Mouse (Mus musculus) thymus, postnatal 25 days (tissue): Measurements from ENCODE around the gene Fbrs.
"Not testable (repeated sequence)": the region's sequence is repeated elsewhere in the genome, so short reads cannot be mapped to it uniquely, and the experiment has no call there.

Source experiments
- DNase-seq: peaks from one replicate; pipeline ENCODE4 v3.0.0; 2022

Gene Fbrs

DNA sequence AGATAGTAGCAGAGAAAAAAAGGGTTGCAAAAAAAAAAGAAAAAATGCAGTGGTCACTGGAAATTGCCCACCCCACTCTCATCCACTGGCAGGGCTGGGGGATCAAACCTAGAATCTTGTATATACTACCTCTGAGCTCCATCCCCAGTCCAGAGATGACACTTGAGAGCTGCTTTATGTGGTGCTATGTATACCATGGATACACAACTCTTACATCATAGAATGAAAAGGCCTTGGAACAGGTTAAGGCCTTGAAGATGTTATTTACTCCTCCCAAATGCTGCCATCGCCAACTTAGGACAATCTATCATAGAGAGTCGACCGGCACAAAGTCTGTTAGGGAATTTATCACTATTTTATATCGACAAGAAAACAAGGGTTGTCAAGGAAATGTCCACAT is 2.1 kb upstream of the Fbrs start:
- no peak for DNase-seq

DNA sequence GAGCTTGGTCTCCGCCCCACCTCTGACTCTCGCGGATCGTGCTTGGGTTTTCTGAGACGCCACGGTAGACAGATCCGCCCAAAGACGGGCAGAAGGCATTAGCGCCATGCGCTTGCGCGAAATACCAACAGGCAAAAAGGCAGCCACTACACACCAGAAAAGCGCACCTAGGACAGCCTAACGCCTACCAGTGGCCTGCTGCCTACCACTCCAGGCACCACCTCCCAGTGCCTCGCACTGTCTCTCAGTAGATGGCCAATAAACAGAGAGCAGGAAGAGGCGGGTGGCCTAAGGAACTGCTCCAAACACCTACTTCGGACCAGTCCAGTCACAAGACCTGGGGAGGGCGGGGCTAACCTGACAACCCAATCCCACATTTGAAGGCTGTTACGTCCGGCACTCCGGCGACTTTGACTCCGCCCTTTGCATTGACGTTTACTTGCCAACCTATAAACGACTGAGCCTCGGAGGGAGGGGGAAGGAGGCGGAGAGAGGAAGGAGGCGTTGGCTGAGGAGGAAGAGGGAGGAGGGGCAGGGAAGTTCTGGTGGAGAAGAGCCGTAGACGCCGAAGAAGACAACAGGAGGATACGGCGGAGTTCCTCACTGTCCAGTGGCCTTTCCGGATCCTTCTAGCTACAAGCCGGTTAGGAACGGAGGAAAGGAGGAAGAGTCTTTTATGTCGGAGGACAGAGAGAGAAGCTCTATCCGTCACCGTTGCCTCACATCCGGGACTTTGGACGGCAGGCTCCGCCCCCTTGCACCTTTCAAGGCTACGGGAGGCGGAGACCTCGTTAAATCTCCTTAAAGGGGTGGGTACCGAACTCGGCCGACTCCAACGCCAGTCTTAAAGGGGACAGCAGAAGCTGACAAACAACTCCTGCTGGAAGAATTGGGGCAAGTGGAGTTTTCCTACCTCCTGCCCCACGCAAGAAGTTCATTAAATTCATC is 1.0 kb upstream of the Fbrs start:
- DNase-seq: peak; percentile 99

DNA sequence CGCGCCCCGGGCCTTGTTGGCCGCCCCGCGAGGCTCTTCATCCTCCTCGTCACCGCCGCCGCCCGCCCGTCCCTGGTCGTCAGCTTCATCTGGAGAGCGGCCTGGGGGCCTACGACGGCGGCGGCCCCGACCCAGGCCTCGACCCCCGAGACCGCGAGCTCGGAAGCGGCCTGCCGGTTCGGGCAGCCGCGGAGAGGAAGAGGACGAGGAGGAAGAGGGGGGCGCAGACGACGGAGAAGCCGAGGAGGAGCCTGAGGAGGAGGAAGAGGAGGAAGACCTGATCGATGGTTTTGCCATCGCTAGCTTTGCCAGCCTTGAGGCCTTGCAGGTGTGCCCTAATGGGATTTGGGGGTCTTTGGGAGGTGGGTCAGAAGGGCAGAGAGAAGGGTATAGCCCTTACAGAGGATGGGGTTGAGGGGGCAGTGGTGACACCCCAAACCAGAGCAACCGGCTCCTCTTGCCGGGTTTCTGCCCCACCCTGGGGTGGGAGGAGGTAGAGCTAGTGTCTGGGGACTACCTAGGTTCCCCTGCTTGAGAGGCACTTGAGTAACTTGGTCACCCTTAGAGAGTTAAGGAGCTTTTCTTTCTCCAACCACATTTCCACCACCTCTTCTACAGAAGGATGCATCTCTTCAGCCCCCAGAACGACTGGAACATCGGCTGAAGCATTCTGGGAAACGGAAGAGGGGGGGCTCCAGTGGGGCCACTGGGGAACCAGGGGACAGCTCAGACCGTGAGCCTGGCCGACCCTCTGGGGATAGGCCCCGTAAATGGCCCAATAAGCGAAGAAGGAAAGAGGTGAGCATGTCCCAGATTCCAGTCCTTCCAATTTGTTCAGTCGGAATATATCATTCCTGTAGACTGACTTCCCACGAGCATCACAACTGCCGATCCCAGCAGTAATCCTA is 573 bp downstream of the Fbrs start:
- DNase-seq: peak; percentile 58

DNA sequence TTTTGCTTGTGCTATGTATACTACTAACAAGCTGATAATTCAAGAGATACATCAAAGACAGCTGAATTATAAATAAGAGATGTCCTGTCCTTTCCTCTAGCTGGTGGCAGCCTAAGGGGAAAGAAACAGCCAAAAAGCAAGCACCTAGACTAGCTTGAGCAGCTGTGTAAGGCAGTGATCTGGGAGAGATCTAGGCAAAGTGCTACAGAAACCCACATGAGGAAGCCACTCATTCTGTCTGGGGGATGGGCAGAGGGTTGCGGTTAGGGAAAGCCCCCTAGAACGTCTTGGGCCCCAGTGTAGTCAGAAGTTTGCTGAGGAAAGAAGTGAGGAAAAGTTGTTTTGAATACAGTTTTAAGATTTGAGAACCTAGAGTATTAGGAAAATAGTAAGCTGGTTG is 1.3 kb downstream of the Fbrs start:
- peak; percentile 81 for DNase-seq

DNA sequence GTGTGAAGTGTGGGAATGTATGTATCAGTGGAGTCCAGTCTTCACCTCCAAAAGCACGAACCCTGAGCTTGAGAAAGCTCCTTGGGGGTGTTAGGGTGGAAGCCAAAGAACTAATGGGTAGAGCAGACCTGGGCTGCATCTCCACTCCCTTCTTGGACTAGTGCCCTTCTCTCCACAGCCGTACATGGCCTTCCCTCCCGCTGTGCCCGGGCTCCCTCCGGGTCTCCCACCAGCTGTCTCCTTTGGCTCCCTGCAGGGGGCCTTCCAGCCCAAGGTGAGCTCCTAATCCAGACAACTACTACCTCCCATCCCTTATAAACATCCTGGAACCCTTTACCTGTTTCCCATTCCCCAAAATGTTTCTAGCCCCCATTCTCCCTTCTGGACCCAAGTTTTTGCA is 6.4 kb downstream of the Fbrs start:
- DNase-seq: no peak

DNA sequence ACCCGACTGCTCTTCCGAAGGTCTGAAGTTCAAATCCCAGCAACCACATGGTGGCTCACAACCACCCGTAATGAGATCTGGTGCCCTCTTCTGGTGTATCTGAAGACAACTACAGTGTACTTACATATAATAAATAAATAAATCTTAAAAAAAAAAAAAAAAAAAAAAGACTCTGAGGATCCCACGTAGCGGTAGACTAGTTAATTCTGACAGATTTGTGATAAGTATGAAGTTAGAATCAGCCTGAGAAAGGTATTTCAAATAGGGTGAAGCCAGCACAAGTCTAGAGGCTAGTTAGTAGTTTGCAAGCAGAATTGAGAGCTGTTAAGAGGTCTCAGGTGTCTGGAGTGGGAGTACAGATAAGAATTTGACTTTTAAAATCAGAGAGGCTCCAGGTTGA is 9.4 kb downstream of the Fbrs start:
- not testable (repeated sequence) for DNase-seq

DNA sequence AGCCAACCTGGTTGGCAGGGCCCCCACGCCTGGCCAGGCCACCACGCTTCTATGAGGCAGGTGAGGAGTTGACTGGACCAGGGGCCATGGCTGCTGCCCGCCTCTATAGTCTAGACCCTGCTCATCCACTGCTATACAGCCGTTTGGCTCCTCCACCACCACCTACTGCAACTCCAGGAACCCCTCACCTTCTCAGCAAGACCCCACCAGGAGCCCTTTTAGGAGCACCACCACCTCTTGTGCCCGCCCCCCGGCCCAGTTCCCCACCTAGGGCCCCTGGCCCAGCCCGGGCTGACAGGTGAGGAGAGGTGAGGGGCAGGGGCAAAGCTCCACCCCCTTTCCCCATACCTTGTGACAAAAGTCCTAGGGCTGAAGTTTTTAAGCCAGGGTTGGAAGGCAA is 11.0 kb downstream of the Fbrs start:
- DNase-seq: no peak

DNA sequence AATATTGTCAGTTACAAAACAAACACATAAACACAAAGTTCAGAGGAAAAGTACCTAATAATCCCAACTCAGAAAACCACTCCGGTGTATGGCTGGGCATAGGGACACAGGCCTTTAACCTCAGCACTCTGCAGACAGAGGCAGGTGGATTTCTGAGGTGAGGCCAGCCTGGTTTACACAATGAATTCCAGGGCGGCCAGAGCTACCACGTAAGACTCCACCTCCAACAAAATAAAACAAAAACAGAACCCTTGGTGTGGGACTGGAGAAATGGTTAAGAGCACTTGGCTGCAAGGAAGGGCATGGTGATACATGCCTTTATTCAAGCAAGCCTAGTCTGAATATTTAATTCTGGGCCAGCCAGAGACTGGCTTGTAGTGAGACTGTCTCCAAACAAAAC is 12.8 kb downstream of the Fbrs start:
- no peak for DNase-seq

DNA sequence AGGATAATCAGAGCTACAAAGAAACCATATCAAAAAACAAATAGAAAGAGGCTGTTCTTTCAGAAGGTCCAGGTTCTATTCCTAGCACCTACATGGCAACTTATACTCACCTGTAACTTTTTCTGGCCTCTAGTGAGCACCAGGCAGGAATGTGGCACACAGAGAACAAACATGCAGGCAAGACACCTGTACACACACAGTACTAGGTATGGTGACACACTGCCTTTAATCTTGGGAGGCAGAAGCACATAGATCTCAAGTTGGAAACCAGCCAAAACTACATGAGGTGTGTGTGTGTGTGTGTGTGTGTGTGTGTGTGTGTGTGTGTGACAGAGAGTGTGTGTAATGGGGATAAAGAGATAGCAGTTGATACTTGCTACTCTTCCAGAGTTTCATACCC is 15.6 kb downstream of the Fbrs start:
- no peak for DNase-seq

DNA sequence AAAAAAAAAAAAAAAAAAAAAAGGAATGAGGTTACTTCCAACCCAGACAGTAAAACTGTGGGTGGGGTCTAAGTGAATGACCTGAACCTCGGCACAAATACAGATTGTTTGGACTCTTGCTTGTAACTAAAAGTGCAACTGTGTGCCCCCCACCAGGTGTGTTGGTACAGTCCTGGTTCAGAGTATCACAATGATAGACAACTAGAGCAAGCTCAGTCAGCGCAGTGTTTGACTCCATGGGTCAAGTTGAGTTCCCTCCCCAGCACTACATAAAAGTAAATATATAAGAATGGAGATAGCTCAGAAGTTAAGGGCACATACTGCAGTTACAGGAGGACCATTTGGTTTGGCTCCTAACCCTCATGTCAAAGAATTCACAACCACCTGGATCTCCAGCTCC is 18.4 kb downstream of the Fbrs start:
- no peak for DNase-seq

DNA sequence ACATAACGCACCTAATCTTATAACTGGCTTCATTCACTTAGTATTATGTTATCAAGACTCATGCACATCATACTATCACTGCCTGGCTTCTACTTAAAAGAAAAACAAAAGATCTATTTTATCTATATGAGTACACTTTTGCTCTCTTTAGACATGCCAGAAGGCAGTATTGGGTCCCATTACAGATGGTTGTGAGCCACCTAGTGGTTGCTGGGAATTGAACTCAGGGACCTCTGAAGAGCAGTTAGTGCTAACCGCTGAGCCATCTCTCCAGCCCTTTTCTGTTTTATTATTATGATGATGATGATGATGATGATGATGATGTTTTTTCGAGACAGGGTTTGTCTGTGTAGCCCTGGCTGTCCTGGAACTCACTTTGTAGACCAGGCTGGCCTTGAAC is 19.4 kb downstream of the Fbrs start:
- peak; percentile 73 for DNase-seq

DNA sequence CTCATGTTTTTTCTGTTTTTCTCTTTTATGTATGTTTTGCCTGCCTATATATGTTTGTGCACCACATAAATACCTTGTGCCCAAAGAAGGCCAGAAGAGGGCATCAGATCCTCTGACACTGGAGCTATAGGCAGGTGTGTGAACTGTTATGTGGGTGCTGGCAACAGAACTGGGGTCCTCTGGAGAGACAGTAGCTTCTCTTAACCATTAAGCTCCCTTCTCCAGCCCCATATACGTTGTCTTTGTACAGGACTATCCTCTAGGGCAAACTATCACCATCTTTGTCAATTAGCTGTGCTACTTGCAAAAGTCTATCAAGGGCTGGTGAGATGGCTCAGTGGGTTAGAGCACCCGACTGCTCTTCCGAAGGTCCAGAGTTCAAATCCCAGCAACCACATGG is 29.3 kb downstream of the Fbrs start:
- no peak for DNase-seq

DNA sequence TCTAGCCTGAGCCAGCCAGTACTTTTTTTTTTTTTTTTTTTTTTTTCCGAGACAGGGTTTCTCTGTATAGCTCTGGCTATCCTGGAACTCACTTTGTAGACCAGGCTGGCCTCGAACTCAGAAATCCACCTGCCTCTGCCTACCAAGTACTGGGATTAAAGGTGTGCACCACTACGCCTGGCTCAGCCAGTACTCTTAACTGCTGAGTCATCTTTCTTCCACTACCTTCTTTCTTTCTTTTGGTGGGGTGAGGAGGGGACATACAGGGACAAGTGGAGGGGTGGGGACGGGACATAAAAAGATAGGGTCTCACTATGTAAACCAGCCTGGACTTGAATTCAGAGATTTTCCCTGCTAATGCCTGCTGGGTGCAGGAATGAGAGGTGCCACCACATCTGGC is 30.8 kb downstream of the Fbrs start:
- DNase-seq: not testable (repeated sequence)

DNA sequence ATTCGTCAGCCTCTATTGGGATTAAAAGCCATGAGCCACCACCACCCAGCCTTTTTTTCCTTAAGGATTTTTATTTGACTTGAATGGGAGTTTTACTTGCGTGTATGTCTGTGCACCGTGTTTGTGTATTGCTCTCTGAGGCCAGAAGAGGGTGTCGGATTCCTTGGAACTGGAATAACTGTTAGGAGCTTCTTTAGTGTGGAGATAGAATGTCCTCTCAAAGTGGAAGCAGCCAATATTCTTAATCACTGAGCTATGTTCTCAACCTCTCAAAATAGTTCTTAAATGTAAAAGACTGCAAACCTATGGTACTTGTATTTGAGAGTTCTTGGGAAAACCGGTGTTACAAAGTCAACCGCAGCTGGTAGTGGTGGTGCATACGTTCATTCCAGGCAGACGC is 32.2 kb downstream of the Fbrs start:
- DNase-seq: no peak

DNA sequence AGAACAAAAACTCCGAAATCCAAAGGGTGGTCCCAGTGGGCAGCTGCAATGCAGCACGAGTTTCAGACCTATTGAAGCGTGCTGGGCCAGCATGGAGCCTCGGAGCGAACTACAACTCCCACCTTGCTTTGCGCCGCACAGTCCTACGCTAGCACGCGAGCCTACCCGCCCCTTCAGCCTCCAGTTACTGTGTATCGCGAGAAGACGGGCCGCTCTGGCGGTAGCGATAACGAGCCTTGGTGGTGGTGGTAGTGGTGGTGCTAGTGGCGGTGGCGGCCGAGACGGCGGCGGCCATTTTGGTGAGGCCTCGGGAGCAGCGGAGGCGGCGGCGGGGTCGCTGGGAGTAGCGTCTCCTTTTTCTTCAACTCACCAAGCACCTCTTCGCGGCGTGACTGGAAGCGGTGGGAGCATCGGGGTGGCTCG is 32.8 kb downstream of the Fbrs start, which contains the start of gene Srcap:
Gene Srcap, plus strand, starts transcription at position 176 of the 423 bp plus-strand sequence.
- peak; percentile 94 for DNase-seq

DNA sequence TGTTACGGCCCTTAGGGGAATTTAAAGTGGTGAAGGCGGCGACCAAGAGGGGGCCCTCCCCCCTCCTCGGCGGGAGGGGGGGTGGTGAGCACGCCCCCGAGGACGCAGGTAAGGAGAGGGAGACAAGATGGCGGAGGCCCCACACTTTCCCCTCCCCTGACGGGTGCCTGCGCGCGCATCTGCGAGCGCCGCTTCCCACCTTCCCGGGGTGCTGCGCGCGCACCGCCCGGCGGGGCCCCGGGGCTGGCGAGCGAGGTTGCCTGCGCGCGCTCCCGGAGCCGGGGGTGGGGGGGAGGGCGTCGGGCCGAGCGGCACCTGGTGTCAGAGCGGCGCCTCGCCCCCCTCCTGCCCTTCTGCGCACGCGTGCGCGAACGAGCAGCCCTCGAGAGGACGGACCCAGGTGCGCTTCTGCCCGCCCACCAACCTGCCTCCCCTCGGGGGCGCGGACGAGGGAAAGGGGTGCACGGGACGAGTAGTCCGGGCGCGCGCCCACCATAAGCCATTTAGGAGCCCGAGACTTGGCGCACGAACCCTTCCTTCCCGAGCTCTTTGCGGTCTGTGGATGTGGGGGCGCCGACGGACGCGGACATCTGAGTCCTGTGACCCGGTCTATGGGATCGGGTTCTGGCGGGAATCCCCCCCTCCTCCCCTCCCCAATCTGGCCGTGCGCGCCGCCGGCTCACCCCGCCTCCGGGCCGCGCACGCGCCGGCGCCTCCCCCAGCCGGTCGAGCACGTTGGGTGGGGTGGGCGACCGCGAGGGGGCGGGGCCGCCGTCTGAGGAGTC is 33.4 kb downstream of the Fbrs start:
- DNase-seq: peak; percentile 97

DNA sequence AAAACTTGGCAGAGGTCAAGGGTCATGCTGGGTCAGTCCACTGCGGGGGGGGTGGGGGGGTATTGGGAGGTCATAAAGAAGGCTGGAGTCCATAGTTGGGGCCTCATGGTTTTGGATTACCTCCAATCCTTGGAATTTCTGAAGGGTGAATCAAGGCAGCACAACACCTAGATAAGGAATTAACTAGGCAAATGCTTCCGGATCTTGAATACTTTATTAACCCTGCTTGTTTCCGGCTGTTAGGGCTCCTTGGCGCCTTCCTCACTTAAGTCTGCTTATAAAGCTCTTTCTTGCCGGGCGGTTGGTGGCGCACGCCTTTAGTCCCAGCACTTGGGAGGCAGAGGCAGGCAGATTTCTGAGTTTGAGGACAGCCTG is 34.0 kb downstream of the Fbrs start:
- no peak for DNase-seq

DNA sequence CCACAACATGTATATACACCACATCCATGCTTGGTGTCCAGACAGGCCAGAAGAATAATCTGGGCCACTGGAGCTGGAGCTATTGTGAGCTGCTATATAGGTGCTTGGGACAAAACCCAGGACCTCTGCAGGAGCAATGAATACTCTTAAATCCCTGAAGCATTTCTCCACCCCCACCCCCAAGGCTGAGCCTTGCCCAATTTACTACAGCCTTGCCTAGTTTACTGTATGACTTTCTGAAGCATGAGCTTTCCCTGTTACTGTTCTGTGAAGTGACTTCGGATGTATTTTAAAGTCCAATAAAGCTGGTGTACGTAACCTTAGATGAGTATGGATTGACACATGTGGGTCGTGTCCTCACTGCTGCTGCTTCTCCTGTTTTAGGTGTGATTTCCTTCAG is 34.8 kb downstream of the Fbrs start:
- DNase-seq: no peak

DNA sequence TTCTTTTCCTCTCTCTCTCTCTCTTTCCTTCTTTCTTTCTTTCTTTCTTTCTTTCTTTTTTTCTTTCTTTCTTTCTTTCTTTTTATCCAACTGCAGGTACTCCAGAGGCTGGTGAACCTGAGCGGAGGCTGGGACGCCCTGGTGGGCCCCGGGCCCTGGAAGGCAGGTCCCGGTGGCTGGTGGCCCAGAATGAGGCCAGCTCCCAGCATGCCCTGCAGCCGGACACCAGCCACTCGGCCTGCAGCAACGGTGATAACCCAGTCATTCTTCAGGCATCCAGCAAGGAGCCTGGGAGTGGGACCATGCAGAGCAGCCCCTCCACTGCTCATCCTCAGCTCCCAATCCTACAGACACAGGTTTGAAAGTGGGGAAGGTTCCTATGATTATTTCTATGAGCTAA is 36.8 kb downstream of the Fbrs start:
- no peak for DNase-seq

DNA sequence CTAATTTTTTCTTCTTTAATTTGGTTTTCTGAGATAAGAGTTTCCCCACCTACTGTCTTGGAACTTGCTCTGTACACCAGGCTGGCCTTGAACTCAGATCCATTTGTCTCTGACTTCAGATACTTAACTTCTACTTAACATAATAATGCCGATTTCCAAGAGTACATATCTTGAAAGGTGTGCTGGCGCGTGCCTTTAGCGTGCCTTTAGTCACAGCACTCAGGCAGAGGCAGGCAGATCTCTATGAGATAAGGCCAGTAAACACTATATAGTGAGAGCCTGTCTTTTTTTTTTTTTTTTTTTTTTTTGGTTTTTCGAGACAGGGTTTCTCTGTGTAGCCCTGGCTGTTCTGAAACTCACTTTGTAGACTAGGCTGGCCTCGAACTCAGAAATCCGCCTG is 37.3 kb downstream of the Fbrs start:
- no peak for DNase-seq

DNA sequence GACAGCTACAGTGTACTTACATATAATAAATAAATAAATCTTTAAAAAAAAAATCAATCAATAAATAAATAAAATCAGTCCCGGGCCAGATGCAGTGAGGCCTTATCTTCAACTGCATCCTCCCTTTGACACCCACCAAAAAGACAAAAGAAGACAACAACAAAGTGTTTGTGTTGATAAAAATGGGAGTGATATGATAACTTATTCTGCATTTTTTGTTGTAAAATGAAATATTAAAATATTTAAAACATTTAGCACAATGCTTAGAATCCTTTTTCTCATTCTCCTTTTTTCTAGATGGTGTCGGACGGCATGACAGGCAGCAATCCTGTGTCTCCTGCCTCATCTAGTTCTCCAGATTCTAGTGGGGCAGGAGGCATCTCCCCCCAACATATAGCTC is 40.3 kb downstream of the Fbrs start, which contains the start of gene Gm42715:
Gene Gm42715, plus strand, starts transcription at position 301 of the 400 bp plus-strand sequence.
- DNase-seq: no peak
